Mouse (Mus musculus): ENCODE measurements around the gene Rdm1.
"Not testable (repeated sequence)": the region's sequence is repeated elsewhere in the genome, so short reads cannot be mapped to it uniquely, and the experiment has no call there.

Gene Rdm1

DNA sequence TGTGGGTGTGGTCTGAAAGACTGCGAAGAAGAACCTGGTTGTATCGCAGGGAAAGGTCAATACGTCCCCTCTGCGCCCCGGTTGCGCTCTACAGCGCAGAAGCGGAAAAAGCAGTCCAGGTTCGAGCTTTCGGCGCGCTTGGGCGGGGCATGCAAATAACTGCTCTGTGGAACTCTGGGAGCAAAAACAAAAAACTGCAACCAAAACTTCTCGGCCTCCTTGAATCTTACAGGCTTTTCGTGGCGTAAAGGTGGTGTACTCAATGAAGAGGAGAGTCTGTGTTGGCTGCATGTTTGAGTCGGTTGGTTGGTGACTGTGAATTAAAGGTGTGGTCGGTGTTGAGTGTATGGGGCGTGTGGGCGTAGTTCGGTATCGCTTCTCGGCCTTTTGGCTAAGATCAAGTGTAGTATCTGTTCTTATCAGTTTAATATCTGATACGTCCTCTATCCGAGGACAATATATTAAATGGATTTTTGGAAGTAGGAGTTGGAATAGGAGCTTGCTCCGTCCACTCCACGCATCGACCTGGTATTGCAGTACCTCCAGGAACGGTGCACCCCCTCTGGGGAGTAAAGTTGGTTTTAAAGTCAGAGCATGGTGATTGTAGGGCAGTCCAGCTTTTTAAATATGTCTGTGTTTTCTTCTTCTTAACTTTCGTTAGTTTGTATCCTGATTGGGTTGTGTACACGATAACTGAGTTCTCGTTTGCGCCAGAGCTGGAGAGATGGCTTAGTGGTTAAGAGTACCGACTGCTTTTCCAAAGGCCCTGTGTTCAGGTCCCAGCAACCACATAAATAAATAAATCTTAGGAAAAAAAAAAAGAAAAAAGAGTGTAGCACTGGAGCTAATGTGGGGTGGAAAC, at the start of gene Rdm1:
Gene Rdm1 (plus strand): TSS at position 201 of the 862 bp plus-strand sequence.
- DNase-seq (ENCODE audit: extremely low spot score, low spot score) = peak; percentile 87

GRCm38 (mm10) chr11:101581081-101581764, 45.8 kb upstream of the Rdm1 start:
- DNase-seq (ENCODE audit: extremely low spot score, low spot score) = no peak

- DNase-seq (ENCODE audit: extremely low spot score, low spot score) = peak; percentile 54
Measured at GRCm38 (mm10) chr11:101582054-101583035, 44.6 kb upstream of the Rdm1 start, which contains the start of gene Tmem106a. TSS of gene Tmem106a (plus strand) at chr11:101582242.

GRCm38 (mm10) chr11:101583205-101583604, 43.8 kb upstream of the Rdm1 start:
- DNase-seq (ENCODE audit: extremely low spot score, low spot score) = no peak

- DNase-seq (ENCODE audit: extremely low spot score, low spot score) = not testable (repeated sequence)
Measured at GRCm38 (mm10) chr11:101585031-101585430, 42.0 kb upstream of the Rdm1 start.

- no peak for DNase-seq (ENCODE audit: extremely low spot score, low spot score)
Measured at GRCm38 (mm10) chr11:101585805-101586204, 41.2 kb upstream of the Rdm1 start.

DNA sequence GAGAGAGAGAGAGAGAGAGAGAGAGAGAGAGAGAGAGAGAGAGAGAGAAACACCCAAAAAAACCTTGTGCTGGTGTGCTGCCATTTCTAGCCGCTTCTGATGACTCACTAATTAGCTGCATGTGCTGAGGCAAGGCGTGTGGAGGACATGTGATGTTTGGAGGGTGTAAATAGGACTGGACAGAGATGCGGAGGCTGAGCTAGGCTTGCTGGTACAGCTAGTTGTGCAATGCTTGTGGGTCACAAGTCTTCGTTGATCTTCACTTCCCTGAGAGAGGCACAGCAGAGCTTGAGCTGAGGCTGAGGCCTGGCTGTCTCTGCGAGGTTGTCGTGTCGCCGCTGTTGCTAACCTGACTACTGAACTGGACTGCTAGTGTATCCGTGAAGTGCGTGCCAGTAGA, 39.3 kb upstream of the Rdm1 start:
- DNase-seq (ENCODE audit: extremely low spot score, low spot score) = no peak

GRCm38 (mm10) chr11:101588868-101589267, 38.1 kb upstream of the Rdm1 start:
- DNase-seq (ENCODE audit: extremely low spot score, low spot score) = no peak

DNA sequence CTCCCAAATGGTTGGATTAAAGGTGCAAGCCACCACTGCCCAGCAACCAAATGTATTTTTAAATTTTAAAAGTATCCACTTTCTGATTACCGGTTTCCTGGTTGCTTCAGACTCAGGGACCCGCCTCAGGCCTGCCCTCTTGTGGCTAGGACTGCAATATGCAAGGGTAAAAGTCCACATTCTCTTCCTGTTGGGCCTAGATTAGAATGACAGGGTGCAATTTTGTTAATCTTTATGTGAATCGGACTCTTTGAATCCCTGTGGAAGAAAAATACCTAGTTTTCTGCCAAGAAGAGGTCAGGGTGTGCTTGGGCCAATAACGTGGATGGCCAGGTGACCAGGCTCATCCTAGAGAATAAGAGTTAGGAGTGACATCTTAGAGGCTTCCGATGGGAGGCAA, 37.6 kb upstream of the Rdm1 start:
- peak; percentile 45 for DNase-seq (ENCODE audit: extremely low spot score, low spot score)

GRCm38 (mm10) chr11:101589989-101590624, 36.9 kb upstream of the Rdm1 start:
- DNase-seq (ENCODE audit: extremely low spot score, low spot score) = no peak

DNA sequence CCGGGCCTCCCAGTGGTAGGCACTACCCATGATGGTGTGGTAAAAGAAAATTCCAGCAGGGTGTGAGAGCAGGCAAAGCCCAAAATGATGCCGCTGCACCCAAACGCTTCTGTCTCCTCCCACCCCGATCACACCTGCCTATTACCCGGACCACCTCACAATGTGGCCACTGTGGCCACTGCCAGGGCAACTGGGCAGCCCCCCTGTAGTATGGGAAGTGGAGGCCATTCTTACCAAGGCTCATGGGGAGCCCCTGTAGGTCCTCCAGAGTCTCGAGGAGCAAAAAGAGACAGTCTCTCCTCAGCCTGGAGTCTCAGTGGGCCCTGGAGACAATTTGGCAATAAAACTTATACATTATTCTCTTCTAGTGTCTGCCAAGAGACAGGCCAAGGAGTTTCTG, 27.8 kb upstream of the Rdm1 start, which contains the start of gene Gm11634:
Gene Gm11634 (minus strand): TSS at position 101 of the 400 bp plus-strand sequence.
- no peak for DNase-seq (ENCODE audit: extremely low spot score, low spot score)

DNA sequence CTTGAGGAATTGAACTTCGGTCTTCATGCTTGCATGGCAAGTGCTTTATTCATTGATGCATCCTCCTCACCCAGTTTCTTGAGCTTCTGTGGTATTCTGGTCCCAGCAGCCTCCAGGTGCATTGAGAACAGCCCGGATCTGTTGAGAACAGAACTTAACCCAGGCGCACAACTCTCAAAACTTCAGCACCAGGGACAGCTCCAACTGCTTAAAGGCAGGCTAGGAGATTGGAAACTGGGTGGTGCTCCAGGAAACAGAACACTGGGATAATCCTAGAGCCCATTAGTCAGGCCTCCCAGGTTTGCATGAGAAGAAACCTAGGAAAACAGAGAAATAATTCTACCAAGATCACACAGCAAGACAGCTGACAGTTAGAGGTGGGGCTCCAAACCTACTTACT, 24.5 kb upstream of the Rdm1 start:
- DNase-seq (ENCODE audit: extremely low spot score, low spot score) = peak; percentile 65

GRCm38 (mm10) chr11:101604116-101604515, 22.9 kb upstream of the Rdm1 start:
- no peak for DNase-seq (ENCODE audit: extremely low spot score, low spot score)

DNA sequence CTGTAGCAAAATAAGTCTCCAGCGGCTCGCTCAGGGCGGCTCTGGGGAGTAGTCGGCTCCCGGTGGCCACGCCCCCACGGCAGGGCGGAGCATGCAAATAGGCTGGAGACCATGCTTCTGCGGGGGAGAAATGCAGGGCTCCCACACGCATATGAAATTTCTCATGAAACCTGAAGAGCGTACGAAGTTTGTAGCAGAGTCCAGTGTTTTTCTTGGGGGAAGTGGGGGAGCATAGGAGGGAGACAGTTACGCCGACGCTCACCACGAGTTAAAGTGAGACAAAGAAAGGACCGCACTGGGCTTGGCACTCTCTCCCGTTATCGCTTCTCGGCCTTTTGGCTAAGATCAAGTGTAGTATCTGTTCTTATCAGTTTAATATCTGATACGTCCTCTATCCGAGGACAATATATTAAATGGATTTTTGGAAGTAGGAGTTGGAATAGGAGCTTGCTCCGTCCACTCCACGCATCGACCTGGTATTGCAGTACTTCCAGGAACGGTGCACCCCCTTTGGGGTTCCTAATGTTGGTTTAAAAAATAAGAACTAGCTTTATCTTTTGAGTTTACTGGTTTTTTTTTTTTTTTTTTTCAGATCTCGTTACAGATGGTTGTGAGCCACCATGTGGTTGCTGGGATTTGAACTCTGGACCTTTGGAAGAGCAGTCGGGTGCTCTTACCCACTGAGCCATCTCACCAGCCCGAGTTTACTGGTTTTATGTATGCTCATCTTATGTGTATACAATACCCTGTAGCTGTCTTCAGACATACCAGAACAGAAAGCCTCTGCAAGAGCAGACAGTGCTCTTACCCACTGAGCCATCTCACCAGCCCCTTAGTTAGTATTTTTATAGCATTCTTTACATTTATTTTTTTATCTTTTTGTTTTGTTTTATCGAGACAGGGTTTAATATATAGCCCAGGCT, 22.2 kb upstream of the Rdm1 start:
- DNase-seq (ENCODE audit: extremely low spot score, low spot score) = peak; percentile 76

DNA sequence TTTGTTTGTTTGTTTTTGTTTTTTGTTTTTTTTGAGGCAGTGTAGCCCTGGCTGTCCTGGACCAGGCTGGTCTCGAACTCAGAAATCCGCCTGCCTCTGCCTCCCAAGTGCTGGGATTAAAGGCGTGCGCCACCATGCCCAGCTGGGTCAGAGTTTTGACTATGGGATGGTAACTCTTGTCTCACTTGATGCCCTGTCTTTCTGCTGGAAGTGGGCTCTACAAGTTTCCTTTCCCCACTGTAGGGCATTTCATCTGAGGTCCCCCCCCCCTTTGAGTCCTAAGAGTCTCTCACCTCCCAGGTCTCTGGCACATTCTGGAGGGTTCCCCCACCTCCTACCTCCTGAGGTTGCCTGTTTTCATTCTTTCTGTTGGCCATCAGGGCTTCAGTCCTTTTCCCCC, 19.9 kb upstream of the Rdm1 start:
- DNase-seq (ENCODE audit: extremely low spot score, low spot score) = not testable (repeated sequence)

GRCm38 (mm10) chr11:101610445-101610844, 16.6 kb upstream of the Rdm1 start:
- DNase-seq (ENCODE audit: extremely low spot score, low spot score) = no peak

DNA sequence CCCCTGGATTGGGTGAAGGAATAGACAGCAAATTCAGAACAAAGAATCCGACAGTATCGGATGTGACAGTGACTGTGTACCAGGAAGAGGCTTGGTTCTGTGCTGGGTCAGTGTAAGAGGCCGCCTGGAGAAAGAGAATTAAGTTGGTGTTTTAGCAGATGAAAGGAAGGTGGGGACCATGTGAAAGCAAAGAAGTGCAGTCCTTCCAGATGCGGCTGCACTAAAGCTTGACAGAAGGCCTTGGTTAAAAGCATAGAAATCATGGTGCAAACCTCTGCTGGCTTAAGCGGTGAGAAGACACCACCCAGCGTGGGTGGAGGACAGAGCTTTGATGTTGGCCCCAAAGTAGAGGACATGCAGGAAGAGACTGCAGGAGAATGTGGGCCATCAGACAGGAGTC, 13.4 kb upstream of the Rdm1 start:
- no peak for DNase-seq (ENCODE audit: extremely low spot score, low spot score)

GRCm38 (mm10) chr11:101614116-101614515, 12.9 kb upstream of the Rdm1 start:
- no peak for DNase-seq (ENCODE audit: extremely low spot score, low spot score)

GRCm38 (mm10) chr11:101615380-101615779, 11.6 kb upstream of the Rdm1 start:
- DNase-seq (ENCODE audit: extremely low spot score, low spot score) = no peak

GRCm38 (mm10) chr11:101616104-101616503, 10.9 kb upstream of the Rdm1 start:
- DNase-seq (ENCODE audit: extremely low spot score, low spot score) = no peak

All from neural tube, embryonic 10.5 days (tissue).